Mouse (Mus musculus) midbrain, embryonic 15.5 days (tissue): ENCODE data around the gene Slc38a10. TPM values are rescaled to one million over a fixed set of nuclear protein-coding genes. Genes with fewer than 3 reads are reported as not detected.

Source experiments
- ATAC-seq: fragments of 200-750 bp; cut with Nextera tagmentation; replicated peaks from 2 replicates; pipeline ENCODE4 v1.8.0; 2017; ENCODE audit warnings: moderate TSS enrichment
- H3K27ac ChIP-seq: fragments of 300-500 bp; sonication (generic); 2 replicates; pipeline ENCODE4 v1.5.1; 2015; ENCODE audit warnings: mild to moderate bottlenecking, inconsistent platforms
- H3K27me3 ChIP-seq: fragments of 300-500 bp; sonication (generic); replicated peaks from 2 replicates; pipeline ENCODE4 v1.6.1; 2015; ENCODE audit warnings: inconsistent platforms
- H3K36me3 ChIP-seq: fragments of 300-500 bp; sonication (generic); replicated peaks from 2 replicates; pipeline ENCODE4 v1.6.1; 2015; ENCODE audit warnings: inconsistent platforms
- H3K4me1 ChIP-seq: fragments of 300-500 bp; sonication (generic); 2 replicates; pipeline ENCODE4 v1.6.1; 2015; ENCODE audit warnings: inconsistent platforms
- H3K4me2 ChIP-seq: fragments of 300-500 bp; sonication (generic); 2 replicates; pipeline ENCODE4 v1.6.1; 2015; ENCODE audit warnings: inconsistent platforms, mild to moderate bottlenecking, moderate library complexity
- H3K4me3 ChIP-seq: fragments of 300-500 bp; sonication (generic); 2 replicates; pipeline ENCODE4 v1.5.1; 2015; ENCODE audit warnings: mild to moderate bottlenecking, inconsistent platforms
- H3K9ac ChIP-seq: fragments of 300-500 bp; sonication (generic); 2 replicates; pipeline ENCODE4 v1.6.1; 2015; ENCODE audit warnings: mild to moderate bottlenecking, inconsistent platforms
- H3K9me3 ChIP-seq: fragments of 300-500 bp; sonication (generic); 2 replicates; pipeline ENCODE4 v1.6.1; 2016; ENCODE audit warnings: inconsistent platforms
- WGBS: fragments of 180-500 bp; shearing (Covaris S2); methylation state at CpG from one replicate; pipeline ENCODE4 v1.1.7; 2015; ENCODE audit warnings: mixed read lengths; 5-methylcytosine and 5-hydroxymethylcytosine counted together
- polyA plus RNA-seq: library from polyadenylated mRNA; unstranded; fragments of >200 nt; fragmentation: Nextera tagmentation; extraction: Ambion mirVana; gene quantifications from 2 replicates; pipeline ENCODE4 v1.2.1, GENCODE M21; 2015

Slc38a10 gene
- polyA plus RNA-seq: 116 and 125 TPM in 2 replicates

DNA sequence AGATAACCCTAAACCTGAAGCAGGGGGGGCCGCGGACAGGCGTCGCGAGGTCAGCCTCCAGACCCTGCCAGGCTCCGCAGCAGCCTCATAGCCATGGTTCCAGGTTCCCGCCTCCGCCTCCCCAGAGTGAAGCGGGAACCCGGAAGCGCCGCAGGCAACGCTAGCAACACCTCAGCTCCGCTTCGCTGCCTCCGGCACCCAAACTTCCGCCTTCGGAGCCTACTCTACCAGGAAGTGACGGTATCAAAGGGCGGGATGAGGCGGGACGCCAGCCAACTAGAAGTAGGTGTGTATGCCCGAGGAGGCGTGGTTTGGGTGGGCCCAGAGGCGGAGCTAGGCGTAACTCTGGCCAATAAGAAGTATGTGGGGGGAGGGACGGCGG is at the start of gene Slc38a10:
Gene Slc38a10 (minus strand): TSS at position 234 of the 382 bp plus-strand sequence.
- H3K27ac ChIP-seq: peak within 1 kb of the TSS; percentile 74
- peak within 1 kb of the TSS; percentile 65 for H3K4me3 ChIP-seq
- H3K4me2 ChIP-seq: peak within 1 kb of the TSS; percentile 79
- H3K4me1 ChIP-seq: peaks cover 22% of the 10 kb centered on the region
- under 1% methylated on average over 28 of the region's 28 CpGs for WGBS
- no peaks in the 10 kb centered on the region for H3K9me3 ChIP-seq
- peak within 1 kb of the TSS; percentile 70 for H3K9ac ChIP-seq
- ATAC-seq: peak; percentile 98
- no peaks in the 10 kb centered on the region for H3K27me3 ChIP-seq
- no peaks in the 10 kb centered on the region for H3K36me3 ChIP-seq

DNA sequence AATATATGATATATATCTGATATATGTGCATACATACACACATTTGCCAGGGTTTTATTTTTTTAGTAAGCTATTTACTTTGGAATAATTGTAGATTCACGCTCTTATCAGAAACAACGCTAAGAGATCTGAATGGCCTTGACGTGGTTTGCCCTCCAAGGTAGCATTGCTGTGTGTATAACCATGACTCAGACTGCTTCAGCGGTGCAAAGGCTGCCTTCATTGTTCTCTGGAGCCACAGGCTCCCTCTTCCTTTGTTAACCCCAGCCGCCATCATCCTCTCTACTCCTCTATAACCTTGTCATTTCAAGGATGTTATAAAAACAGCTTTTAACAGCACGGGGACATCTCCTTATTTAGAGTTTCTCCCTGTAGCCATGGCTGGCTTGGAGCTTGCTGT is 49.5 kb upstream of the Slc38a10 start:
- no peak overlapping the region for H3K4me3 ChIP-seq
- H3K27ac ChIP-seq: no peak overlapping the region
- WGBS: 63% methylated on average over 6 of the region's 6 CpGs
- H3K36me3 ChIP-seq: no peaks in the 10 kb centered on the region
- H3K4me1 ChIP-seq: no peaks in the 10 kb centered on the region
- H3K9ac ChIP-seq: no peak overlapping the region
- H3K4me2 ChIP-seq: no peak overlapping the region
- ATAC-seq: no peak
- no peaks in the 10 kb centered on the region for H3K9me3 ChIP-seq
- no peaks in the 10 kb centered on the region for H3K27me3 ChIP-seq

GRCm38 (mm10) chr11:120199766-120200165 is 48.6 kb upstream of the Slc38a10 start:
- Histone ChIP-seq H3K9ac (no peak overlapping the region), H3K4me3 (no peak overlapping the region), H3K4me2 (no peak overlapping the region), H3K9me3 (no peaks in the 10 kb centered on the region), H3K27ac (no peak overlapping the region), H3K36me3 (no peaks in the 10 kb centered on the region), H3K4me1 (no peaks in the 10 kb centered on the region), H3K27me3 (no peaks in the 10 kb centered on the region)
- ATAC-seq: no peak
- WGBS: 73% methylated on average over 7 of the region's 7 CpGs

- Histone ChIP-seq H3K4me1 (no peaks in the 10 kb centered on the region), H3K27me3 (no peaks in the 10 kb centered on the region), H3K4me3 (no peak overlapping the region), H3K9ac (no peak overlapping the region), H3K36me3 (no peaks in the 10 kb centered on the region), H3K4me2 (no peak overlapping the region), H3K27ac (no peak overlapping the region), H3K9me3 (no peaks in the 10 kb centered on the region)
- ATAC-seq: no peak
- WGBS: 30% methylated on average over 13 of the region's 13 CpGs
These were observed 47.7 kb upstream of the Slc38a10 start for GRCm38 (mm10) chr11:120198831-120199230.

GRCm38 (mm10) chr11:120190526-120191412 is 39.6 kb upstream of the Slc38a10 start:
- Histone ChIP-seq H3K9me3 (no peaks in the 10 kb centered on the region), H3K27me3 (no peaks in the 10 kb centered on the region), H3K36me3 (no peaks in the 10 kb centered on the region), H3K4me1 (peaks cover 21% of the 10 kb centered on the region), H3K27ac (peak overlapping the region; percentile 96), H3K4me3 (peak overlapping the region; percentile 78), H3K4me2 (peak overlapping the region; percentile 94), H3K9ac (no peak overlapping the region)
- WGBS: 36% methylated on average over 14 of the region's 14 CpGs
- 0 out of 2 replicates have a peak, but pooled peaks have one; percentile 4 for ATAC-seq

GRCm38 (mm10) chr11:120189459-120190312 is 38.5 kb upstream of the Slc38a10 start:
- WGBS: under 1% methylated on average over 60 of the region's 68 CpGs
- peak; percentile 96 for ATAC-seq
- H3K4me3 ChIP-seq: peak overlapping the region; percentile 78
- H3K9me3 ChIP-seq: no peaks in the 10 kb centered on the region
- peak overlapping the region; percentile 79 for H3K9ac ChIP-seq
- no peaks in the 10 kb centered on the region for H3K36me3 ChIP-seq
- peaks cover 31% of the 10 kb centered on the region for H3K4me1 ChIP-seq
- peak overlapping the region; percentile 96 for H3K27ac ChIP-seq
- H3K27me3 ChIP-seq: no peaks in the 10 kb centered on the region
- H3K4me2 ChIP-seq: peak overlapping the region; percentile 94

- Histone ChIP-seq H3K4me1 (peaks cover 41% of the 10 kb centered on the region), H3K9ac (peak overlapping the region; percentile 79), H3K4me2 (peak overlapping the region; percentile 94), H3K4me3 (peak overlapping the region; percentile 78), H3K27me3 (no peaks in the 10 kb centered on the region), H3K36me3 (no peaks in the 10 kb centered on the region), H3K9me3 (no peaks in the 10 kb centered on the region), H3K27ac (peak overlapping the region; percentile 96)
- under 1% methylated on average over 41 of the region's 41 CpGs for WGBS
- ATAC-seq: no peak
These were observed 37.6 kb upstream of the Slc38a10 start for GRCm38 (mm10) chr11:120188481-120189441.

- H3K27ac ChIP-seq: peak overlapping the region; percentile 96
- H3K36me3 ChIP-seq: no peaks in the 10 kb centered on the region
- peak overlapping the region; percentile 78 for H3K4me3 ChIP-seq
- ATAC-seq: no peak
- peak overlapping the region; percentile 94 for H3K4me2 ChIP-seq
- H3K9ac ChIP-seq: peak overlapping the region; percentile 79
- peaks cover 47% of the 10 kb centered on the region for H3K4me1 ChIP-seq
- no peaks in the 10 kb centered on the region for H3K9me3 ChIP-seq
- WGBS: under 1% methylated on average over 24 of the region's 24 CpGs
- no peaks in the 10 kb centered on the region for H3K27me3 ChIP-seq
These were observed 36.9 kb upstream of the Slc38a10 start for GRCm38 (mm10) chr11:120188102-120188480.

- Histone ChIP-seq H3K9ac (peak overlapping the region; percentile 79), H3K4me2 (peak overlapping the region; percentile 94), H3K27me3 (no peaks in the 10 kb centered on the region), H3K36me3 (no peaks in the 10 kb centered on the region), H3K4me3 (peak overlapping the region; percentile 78), H3K9me3 (no peaks in the 10 kb centered on the region), H3K27ac (peak overlapping the region; percentile 96), H3K4me1 (peaks cover 52% of the 10 kb centered on the region)
- WGBS: under 1% methylated on average over 43 of the region's 43 CpGs
- ATAC-seq: no peak
These were observed 36.3 kb upstream of the Slc38a10 start for GRCm38 (mm10) chr11:120187236-120188101.

DNA sequence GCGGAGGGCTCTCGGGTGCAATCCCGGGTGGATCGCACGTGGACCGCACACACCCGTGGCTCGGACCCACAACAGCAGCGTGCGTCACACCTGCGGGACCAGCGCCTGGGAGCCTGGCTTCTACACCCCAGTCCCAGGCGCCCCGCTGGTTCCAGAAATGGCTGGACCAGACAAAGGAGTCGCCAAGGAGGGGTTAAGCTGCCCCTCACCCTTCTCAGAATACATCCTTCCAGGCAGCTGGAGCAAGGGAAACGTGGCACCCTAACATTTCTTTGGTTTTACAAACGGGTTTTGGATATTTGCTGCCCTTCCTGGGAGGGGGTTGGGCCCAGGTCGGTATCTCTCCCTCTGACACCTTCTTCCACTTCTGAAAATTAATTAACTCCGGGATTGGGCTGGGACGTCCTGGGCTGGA is 35.7 kb upstream of the Slc38a10 start:
- Histone ChIP-seq H3K9ac (peak overlapping the region; percentile 79), H3K27me3 (no peaks in the 10 kb centered on the region), H3K36me3 (no peaks in the 10 kb centered on the region), H3K9me3 (no peaks in the 10 kb centered on the region), H3K4me2 (peak overlapping the region; percentile 94), H3K4me1 (peaks cover 55% of the 10 kb centered on the region), H3K27ac (peak overlapping the region; percentile 96), H3K4me3 (peak overlapping the region; percentile 78)
- no peak for ATAC-seq
- WGBS: 0% methylated on average over 20 of the region's 20 CpGs
